Mouse (Mus musculus): ENCODE measurements around the gene Arrdc5. TPM values are rescaled to one million over a fixed set of nuclear protein-coding genes. Genes with fewer than 3 reads are reported as not detected.
A peak's percentile ranks its signal among the peaks of the same experiment; 100 is the strongest.

The Arrdc5 gene
- polyA plus RNA-seq, 1 experiment: not detected

- peaks cover 56% of the 10 kb centered on the region for H3K4me1 ChIP-seq
- no peaks in the 10 kb centered on the region for H3K9me3 ChIP-seq
- no peaks in the 10 kb centered on the region for H3K27me3 ChIP-seq (replicated peaks)
- TF ChIP-seq FLI1 (IDR thresholded peaks at IDR 0.05; ENCODE audit: low read length) (no peak), GATA1 (IDR thresholded peaks at IDR 0.05; ENCODE audit: borderline replicate concordance, low read length) (no peak)
- H3K36me3 ChIP-seq (replicated peaks; ENCODE audit: low read length): peaks cover 74% of the 10 kb centered on the region
- no peak overlapping the region for H3K4me3 ChIP-seq (replicated peaks)
Measured at GRCm38 (mm10) chr17:56281193-56281592, 18.9 kb downstream of the Arrdc5 start.

- TF ChIP-seq GATA1 (IDR thresholded peaks at IDR 0.05; ENCODE audit: borderline replicate concordance, low read length): no peak
- no peak for TF ChIP-seq FLI1 (IDR thresholded peaks at IDR 0.05; ENCODE audit: low read length)
- Histone ChIP-seq H3K27me3 (replicated peaks) (no peaks in the 10 kb centered on the region), H3K4me1 (peaks cover 62% of the 10 kb centered on the region), H3K4me3 (replicated peaks) (no peak overlapping the region), H3K9me3 (no peaks in the 10 kb centered on the region), H3K36me3 (replicated peaks; ENCODE audit: low read length) (peaks cover 59% of the 10 kb centered on the region)
Measured at GRCm38 (mm10) chr17:56279481-56280155, 20.5 kb downstream of the Arrdc5 start.

DNA sequence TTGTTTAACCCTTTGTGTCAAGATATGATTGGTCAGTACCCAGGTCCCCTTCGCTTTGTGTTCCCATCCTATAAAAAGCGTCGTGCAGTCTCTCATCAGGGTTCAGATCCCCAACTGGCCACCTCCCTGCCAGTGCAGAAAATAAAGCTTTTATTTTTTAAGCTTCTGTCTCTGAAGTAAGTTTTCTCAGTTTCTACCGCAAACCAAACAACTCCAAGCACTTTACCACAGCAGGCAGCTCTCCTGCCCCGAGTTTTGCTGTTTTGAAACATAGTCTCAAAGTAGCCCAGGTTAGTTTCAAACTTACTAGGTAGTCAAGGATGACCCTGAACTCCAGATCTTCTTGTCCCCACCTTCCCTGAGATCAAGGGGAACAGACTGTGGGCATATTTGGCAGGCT lies 21.7 kb downstream of the Arrdc5 start:
- H3K9me3 ChIP-seq: no peaks in the 10 kb centered on the region
- H3K27me3 ChIP-seq (replicated peaks): no peaks in the 10 kb centered on the region
- H3K4me1 ChIP-seq: peaks cover 69% of the 10 kb centered on the region
- H3K4me3 ChIP-seq (replicated peaks): no peak overlapping the region
- H3K36me3 ChIP-seq (replicated peaks; ENCODE audit: low read length): peaks cover 60% of the 10 kb centered on the region
- TF ChIP-seq FLI1 (IDR thresholded peaks at IDR 0.05; ENCODE audit: low read length) (no peak), GATA1 (IDR thresholded peaks at IDR 0.05; ENCODE audit: borderline replicate concordance, low read length) (no peak)

DNA sequence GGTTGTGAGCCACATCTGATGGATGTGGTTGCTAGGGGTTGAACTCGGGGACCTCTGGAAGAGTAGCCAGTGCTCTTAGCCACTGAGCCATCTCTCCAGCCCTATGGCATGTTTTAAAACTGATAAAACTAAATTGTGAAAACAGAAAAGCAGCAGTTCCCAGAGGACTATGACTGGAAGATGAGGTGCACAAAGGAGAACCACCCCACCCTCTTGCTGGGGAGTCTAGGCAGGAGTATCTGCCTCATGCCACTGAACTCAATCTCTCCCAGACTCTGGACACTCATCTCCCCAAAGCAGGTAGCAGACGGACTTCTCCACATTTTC lies 22.6 kb downstream of the Arrdc5 start:
- H3K4me3 ChIP-seq (replicated peaks): peak overlapping the region; percentile 98
- H3K36me3 ChIP-seq (replicated peaks; ENCODE audit: low read length): peaks cover 60% of the 10 kb centered on the region
- no peaks in the 10 kb centered on the region for H3K9me3 ChIP-seq
- no peaks in the 10 kb centered on the region for H3K27me3 ChIP-seq (replicated peaks)
- no peak for TF ChIP-seq FLI1 (IDR thresholded peaks at IDR 0.05; ENCODE audit: low read length)
- no peak for TF ChIP-seq GATA1 (IDR thresholded peaks at IDR 0.05; ENCODE audit: borderline replicate concordance, low read length)
- peaks cover 70% of the 10 kb centered on the region for H3K4me1 ChIP-seq

DNA sequence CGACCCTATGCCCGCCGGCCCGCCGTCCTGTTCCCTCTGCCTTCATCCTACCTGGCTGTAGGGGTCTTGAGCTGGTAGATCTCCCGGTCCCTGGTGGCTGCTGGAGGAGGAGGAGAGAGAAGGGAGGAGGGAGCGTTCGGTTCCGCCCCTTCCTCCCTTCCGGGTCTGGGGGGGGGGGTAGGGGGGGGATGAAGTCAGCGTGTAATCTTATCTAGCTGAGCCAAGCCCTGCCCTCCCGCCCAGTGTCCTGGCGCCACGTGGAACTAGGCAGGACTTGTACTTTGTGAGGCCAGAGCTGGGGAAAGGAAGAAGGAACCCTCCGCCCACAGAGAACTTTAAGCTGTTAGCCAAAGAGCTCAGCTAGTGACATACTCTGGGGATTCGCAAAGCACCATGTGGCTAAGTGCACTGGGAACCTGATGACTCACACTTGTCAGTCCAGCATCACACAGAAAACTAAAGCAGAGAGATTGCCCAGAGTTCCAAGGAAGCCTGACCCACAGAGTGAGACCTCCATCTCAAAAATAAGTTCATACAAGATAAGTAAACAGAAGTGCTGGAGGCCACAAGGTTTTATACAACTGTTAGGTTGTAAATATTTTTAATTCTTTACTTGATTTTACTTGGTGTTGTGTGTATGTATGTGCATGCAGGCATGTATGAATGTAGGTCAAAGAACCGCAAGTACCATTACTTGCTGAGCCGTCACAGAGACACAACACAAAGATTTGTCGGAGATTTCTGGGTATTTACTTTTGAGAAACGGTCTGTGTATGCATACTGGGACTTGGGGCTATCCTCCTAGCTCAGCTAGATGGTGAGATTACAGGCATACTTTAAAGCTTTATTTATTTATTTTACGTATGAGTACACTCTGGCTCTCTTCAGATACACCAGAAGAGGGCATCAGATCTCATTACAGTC lies 23.2 kb downstream of the Arrdc5 start, which contains the start of gene Ticam1:
Ticam1 (minus strand) TSS at position 144 of the 924 bp plus-strand sequence.
- TF ChIP-seq GATA1 (IDR thresholded peaks at IDR 0.05; ENCODE audit: borderline replicate concordance, low read length) (peak; percentile 86), FLI1 (IDR thresholded peaks at IDR 0.05; ENCODE audit: low read length) (no peak)
- H3K36me3 ChIP-seq (replicated peaks; ENCODE audit: low read length): peaks cover 63% of the 10 kb centered on the region
- H3K9me3 ChIP-seq: no peaks in the 10 kb centered on the region
- H3K27me3 ChIP-seq (replicated peaks): no peaks in the 10 kb centered on the region
- peaks cover 76% of the 10 kb centered on the region for H3K4me1 ChIP-seq
- peak within 1 kb of the TSS; percentile 98 for H3K4me3 ChIP-seq (replicated peaks)

GRCm38 (mm10) chr17:56275842-56276480 lies 24.1 kb downstream of the Arrdc5 start:
- no peaks in the 10 kb centered on the region for H3K9me3 ChIP-seq
- no peaks in the 10 kb centered on the region for H3K27me3 ChIP-seq (replicated peaks)
- H3K4me3 ChIP-seq (replicated peaks): peak overlapping the region; percentile 98
- peaks cover 79% of the 10 kb centered on the region for H3K4me1 ChIP-seq
- H3K36me3 ChIP-seq (replicated peaks; ENCODE audit: low read length): peaks cover 63% of the 10 kb centered on the region
- TF ChIP-seq FLI1 (IDR thresholded peaks at IDR 0.05; ENCODE audit: low read length) (no peak), GATA1 (IDR thresholded peaks at IDR 0.05; ENCODE audit: borderline replicate concordance, low read length) (no peak)

DNA sequence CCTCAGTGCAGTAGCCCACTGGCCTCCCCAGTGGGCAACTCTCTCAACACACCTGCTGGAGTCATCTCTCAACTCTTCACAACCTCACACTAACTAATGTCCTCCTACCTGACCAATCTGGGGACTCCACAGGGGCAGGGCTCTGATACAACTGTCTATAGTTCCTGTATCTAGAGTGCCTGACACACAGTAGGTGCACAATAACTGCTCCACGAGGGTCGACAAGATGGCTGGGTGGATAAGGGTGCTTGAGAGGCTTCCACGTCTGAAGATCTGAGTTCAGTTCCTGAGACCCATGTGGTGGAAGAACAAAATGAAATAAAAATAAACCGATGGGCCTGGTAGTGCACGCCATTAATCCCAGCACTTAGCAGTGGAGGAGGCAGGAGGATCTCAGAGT lies 26.1 kb downstream of the Arrdc5 start:
- no peaks in the 10 kb centered on the region for H3K9me3 ChIP-seq
- H3K27me3 ChIP-seq (replicated peaks): no peaks in the 10 kb centered on the region
- H3K4me1 ChIP-seq: peaks cover 87% of the 10 kb centered on the region
- H3K36me3 ChIP-seq (replicated peaks; ENCODE audit: low read length): peaks cover 66% of the 10 kb centered on the region
- H3K4me3 ChIP-seq (replicated peaks): peak overlapping the region; percentile 54
- TF ChIP-seq FLI1 (IDR thresholded peaks at IDR 0.05; ENCODE audit: low read length): no peak
- no peak for TF ChIP-seq GATA1 (IDR thresholded peaks at IDR 0.05; ENCODE audit: borderline replicate concordance, low read length)

- no peaks in the 10 kb centered on the region for H3K27me3 ChIP-seq (replicated peaks)
Measured at GRCm38 (mm10) chr17:56273482-56273881, 26.6 kb downstream of the Arrdc5 start.

DNA sequence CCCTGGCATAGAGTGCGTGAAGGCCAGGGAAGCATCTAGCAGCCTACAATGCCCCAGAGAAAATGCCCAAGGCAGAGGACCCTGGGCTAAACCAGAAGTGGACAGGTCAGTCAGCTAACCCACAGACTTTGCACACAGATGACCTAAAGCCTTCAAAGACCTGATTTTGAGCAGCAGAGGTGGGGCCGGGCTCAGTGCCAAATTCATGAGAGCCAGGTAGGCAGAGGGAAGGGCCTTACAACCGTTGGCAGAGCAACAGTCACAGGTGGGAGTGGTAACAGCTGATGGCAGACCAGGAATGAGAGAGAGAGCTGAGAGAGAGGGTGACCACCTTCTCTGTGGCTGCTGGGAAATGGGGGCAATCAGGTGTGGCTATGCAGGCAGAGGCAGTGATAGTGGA lies 27.4 kb downstream of the Arrdc5 start:
- Histone ChIP-seq H3K4me1 (peaks cover 83% of the 10 kb centered on the region), H3K36me3 (replicated peaks; ENCODE audit: low read length) (peaks cover 54% of the 10 kb centered on the region)
- TF ChIP-seq GATA1 (IDR thresholded peaks at IDR 0.05; ENCODE audit: borderline replicate concordance, low read length): no peak
- TF ChIP-seq FLI1 (IDR thresholded peaks at IDR 0.05; ENCODE audit: low read length): no peak

More at GRCm38 (mm10) chr17:56273482-56273881, 26.6 kb downstream of the Arrdc5 start:
- Histone ChIP-seq H3K4me1 (peaks cover 83% of the 10 kb centered on the region), H3K9me3 (no peaks in the 10 kb centered on the region), H3K4me3 (replicated peaks) (peak overlapping the region; percentile 54), H3K36me3 (replicated peaks; ENCODE audit: low read length) (peaks cover 61% of the 10 kb centered on the region)
- no peak for TF ChIP-seq GATA1 (IDR thresholded peaks at IDR 0.05; ENCODE audit: borderline replicate concordance, low read length)
- no peak for TF ChIP-seq FLI1 (IDR thresholded peaks at IDR 0.05; ENCODE audit: low read length)

More for the DNA sequence above, 27.4 kb downstream of the Arrdc5 start:
- H3K4me3 ChIP-seq (replicated peaks): no peak overlapping the region
- no peaks in the 10 kb centered on the region for H3K9me3 ChIP-seq
- no peaks in the 10 kb centered on the region for H3K27me3 ChIP-seq (replicated peaks)

Data from megakaryocyte, embryonic 14.5 days (primary cell).